In the genomic region with DNA sequence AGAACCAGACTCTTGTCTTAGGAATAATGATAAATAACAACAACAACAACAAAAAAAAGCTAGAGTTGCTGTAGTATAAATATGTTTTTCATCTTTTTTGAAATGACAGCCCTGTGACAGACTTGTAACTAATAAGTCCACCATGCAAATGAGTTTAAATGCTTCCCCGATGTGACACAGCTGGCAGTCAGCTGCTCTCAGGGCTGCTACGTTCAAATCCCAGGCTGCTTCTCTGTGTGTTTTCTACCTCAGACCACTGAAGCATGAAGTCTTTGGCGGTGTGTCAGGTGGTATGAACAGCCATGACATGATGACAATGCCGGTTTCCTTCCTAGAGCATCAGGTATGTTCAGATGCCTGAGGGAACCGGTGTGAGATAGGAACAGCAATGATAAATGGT, we compare ENCODE assay signal across 18 mouse cellular contexts.
DNase-seq lines count a peak whose midpoint lies in the region; ATAC-seq and TF ChIP-seq lines count a peak whose summit lies in the region.
"Had no signal": no experiment of that assay in that cellular context is flagged by ENCODE, and none has a peak within 500 bp of the region (broad histone marks: within the 10 kb centered on the region; RNA-seq: fewer than 3 reads in every experiment).

No protein-coding gene starts in this region.

- H3K27ac ChIP-seq in embryonic facial prominence, embryonic 11.5 days (replicated peaks; ENCODE audit: low read depth, low read length) = no peak overlapping the region
- no peak overlapping the region; the same call in 1 of the 2 replicates for H3K27ac ChIP-seq in embryonic facial prominence, embryonic 10.5 days (replicated peaks)
- no peak overlapping the region for H3K27ac ChIP-seq in midbrain, postnatal 0 days (ENCODE audit: low read depth, low read length)
- no peak overlapping the region for H3K27ac ChIP-seq in midbrain, embryonic 13.5 days
- peak overlapping the region; percentile 80; the same call in 1 of the 2 replicates for H3K27ac ChIP-seq in embryonic facial prominence, embryonic 12.5 days
- no peak overlapping the region for H3K27ac ChIP-seq in forebrain, postnatal 0 days (ENCODE audit: low read depth, low read length)
- H3K27ac ChIP-seq: gastrocnemius, adult 2 months; heart, embryonic 15.5 days; liver, embryonic 14.5 days; neural tube, embryonic 12.5 days had no signal

- H3K4me3 ChIP-seq in embryonic facial prominence, embryonic 11.5 days (ENCODE audit: low read depth, low read length) = no peak overlapping the region
- H3K4me3 ChIP-seq in embryonic facial prominence, embryonic 10.5 days = no peak overlapping the region
- H3K4me3 ChIP-seq in midbrain, postnatal 0 days (ENCODE audit: low read depth, low read length) = no peak overlapping the region
- no peak overlapping the region for H3K4me3 ChIP-seq in midbrain, embryonic 13.5 days (replicated peaks)
- H3K4me3 ChIP-seq in embryonic facial prominence, embryonic 12.5 days = no peak overlapping the region
- no peak overlapping the region for H3K4me3 ChIP-seq in forebrain, postnatal 0 days (ENCODE audit: low read depth, low read length)
- H3K4me3 ChIP-seq: forebrain, embryonic 13.5 days; heart, embryonic 15.5 days; neural tube, embryonic 12.5 days had no signal

- WGBS in embryonic facial prominence, embryonic 11.5 days = 64% methylated on average over 5 of the region's 5 CpGs
- 71% methylated on average over 5 of the region's 5 CpGs for WGBS in embryonic facial prominence, embryonic 10.5 days
- 52% methylated on average over 5 of the region's 5 CpGs for WGBS in midbrain, postnatal 0 days
- WGBS in midbrain, embryonic 13.5 days = 63% methylated on average over 5 of the region's 5 CpGs
- 52% methylated on average over 5 of the region's 5 CpGs for WGBS in embryonic facial prominence, embryonic 12.5 days
- 64% methylated on average over 5 of the region's 5 CpGs for WGBS in forebrain, postnatal 0 days

- H3K9me3 ChIP-seq in embryonic facial prominence, embryonic 11.5 days (replicated peaks; ENCODE audit: control insufficient read depth, low read length) = no peaks in the 10 kb centered on the region
- peaks cover 3% of the 10 kb centered on the region; the same call in 1 of the 2 replicates for H3K9me3 ChIP-seq in embryonic facial prominence, embryonic 10.5 days
- H3K9me3 ChIP-seq in midbrain, postnatal 0 days (ENCODE audit: low read length) = no peaks in the 10 kb centered on the region
- no peaks in the 10 kb centered on the region for H3K9me3 ChIP-seq in midbrain, embryonic 13.5 days
- H3K9me3 ChIP-seq in embryonic facial prominence, embryonic 12.5 days = no peaks in the 10 kb centered on the region
- no peaks in the 10 kb centered on the region for H3K9me3 ChIP-seq in forebrain, postnatal 0 days (ENCODE audit: low read length)
- H3K9me3 ChIP-seq: heart, embryonic 15.5 days; limb, embryonic 12.5 days; neural tube, embryonic 12.5 days had no signal

- no peak for ATAC-seq in embryonic facial prominence, embryonic 11.5 days (replicated peaks; ENCODE audit: insufficient number of reproducible peaks, low FRiP score, low TSS enrichment, low read depth)
- no peak for ATAC-seq in midbrain, postnatal 0 days (ENCODE audit: low FRiP score)
- ATAC-seq in midbrain, embryonic 13.5 days = no peak
- no peak for ATAC-seq in embryonic facial prominence, embryonic 12.5 days (ENCODE audit: insufficient number of reproducible peaks, insufficient read depth, low FRiP score, low TSS enrichment)
- 0 out of 2 replicates have a peak, but pooled peaks have one; percentile 16 for ATAC-seq in monocyte, adult 5-6 weeks (replicated peaks; ENCODE audit: insufficient number of reproducible peaks, low FRiP score, low TSS enrichment, poor library complexity, severe bottlenecking)
- ATAC-seq in forebrain, postnatal 0 days = no peak
- ATAC-seq: lung, postnatal 0 days had no signal

- no peaks in the 10 kb centered on the region for H3K36me3 ChIP-seq in embryonic facial prominence, embryonic 11.5 days (replicated peaks; ENCODE audit: control insufficient read depth, insufficient read depth, low read depth, low read length)
- no peaks in the 10 kb centered on the region for H3K36me3 ChIP-seq in embryonic facial prominence, embryonic 10.5 days (replicated peaks)
- H3K36me3 ChIP-seq in midbrain, postnatal 0 days (ENCODE audit: insufficient read depth, low read length) = no peaks in the 10 kb centered on the region
- H3K36me3 ChIP-seq in midbrain, embryonic 13.5 days = no peaks in the 10 kb centered on the region
- no peaks in the 10 kb centered on the region for H3K36me3 ChIP-seq in embryonic facial prominence, embryonic 12.5 days
- no peaks in the 10 kb centered on the region for H3K36me3 ChIP-seq in forebrain, postnatal 0 days (ENCODE audit: insufficient read depth)
- H3K36me3 ChIP-seq: heart, embryonic 15.5 days; limb, embryonic 12.5 days; neural tube, embryonic 12.5 days had no signal

- peak; percentile 36 for DNase-seq in embryonic facial prominence, embryonic 11.5 days (ENCODE audit: low spot score)
- DNase-seq in embryonic facial prominence, embryonic 10.5 days (ENCODE audit: low spot score) = no peak
- DNase-seq in midbrain, postnatal 0 days (ENCODE audit: low spot score) = peak; percentile 11
- no peak for DNase-seq in forebrain, postnatal 0 days
- no peak for DNase-seq in MN1 (ENCODE audit: low spot score)
- DNase-seq: cerebellum, postnatal 25 days; gastrocnemius, adult 2 months; heart, adult 18-20 months; kidney, adult 9 months had no signal

- H3K9ac ChIP-seq in embryonic facial prominence, embryonic 11.5 days (replicated peaks; ENCODE audit: low read length) = no peak overlapping the region
- H3K9ac ChIP-seq in midbrain, postnatal 0 days (replicated peaks; ENCODE audit: low read length, poor library complexity, severe bottlenecking) = no peak overlapping the region
- H3K9ac ChIP-seq in midbrain, embryonic 13.5 days (replicated peaks) = no peak overlapping the region
- H3K9ac ChIP-seq in embryonic facial prominence, embryonic 12.5 days = no peak overlapping the region
- no peak overlapping the region for H3K9ac ChIP-seq in forebrain, postnatal 0 days
- H3K9ac ChIP-seq: forebrain, embryonic 13.5 days; heart, embryonic 15.5 days; limb, embryonic 12.5 days; liver, embryonic 14.5 days; neural tube, embryonic 12.5 days had no signal

- no peaks in the 10 kb centered on the region for H3K4me1 ChIP-seq in embryonic facial prominence, embryonic 11.5 days (ENCODE audit: control insufficient read depth, insufficient read depth, low read length)
- peaks cover 22% of the 10 kb centered on the region for H3K4me1 ChIP-seq in embryonic facial prominence, embryonic 10.5 days
- no peaks in the 10 kb centered on the region for H3K4me1 ChIP-seq in midbrain, postnatal 0 days (ENCODE audit: insufficient read depth, low read length)
- no peaks in the 10 kb centered on the region for H3K4me1 ChIP-seq in midbrain, embryonic 13.5 days (replicated peaks)
- peaks cover 14% of the 10 kb centered on the region for H3K4me1 ChIP-seq in embryonic facial prominence, embryonic 12.5 days
- no peaks in the 10 kb centered on the region for H3K4me1 ChIP-seq in forebrain, postnatal 0 days (ENCODE audit: insufficient read depth)
- H3K4me1 ChIP-seq: forebrain, embryonic 13.5 days; heart, embryonic 15.5 days; neural tube, embryonic 12.5 days had no signal

- no peak for TF ChIP-seq CTCF in midbrain, postnatal 0 days (IDR thresholded peaks at IDR 0.05)
- no peak for TF ChIP-seq CTCF in forebrain, postnatal 0 days (IDR thresholded peaks at IDR 0.05; ENCODE audit: low read depth)

- no peak overlapping the region for H3K4me2 ChIP-seq in embryonic facial prominence, embryonic 11.5 days (ENCODE audit: low read depth, low read length)
- no peak overlapping the region for H3K4me2 ChIP-seq in midbrain, postnatal 0 days (ENCODE audit: low read depth, low read length, poor library complexity, severe bottlenecking)
- H3K4me2 ChIP-seq in midbrain, embryonic 13.5 days (replicated peaks) = no peak overlapping the region
- no peak overlapping the region for H3K4me2 ChIP-seq in embryonic facial prominence, embryonic 12.5 days (replicated peaks)
- no peak overlapping the region for H3K4me2 ChIP-seq in forebrain, postnatal 0 days (ENCODE audit: low read depth)
- H3K4me2 ChIP-seq: forebrain, embryonic 13.5 days; heart, embryonic 15.5 days; neural tube, embryonic 12.5 days had no signal

- no peaks in the 10 kb centered on the region for H3K27me3 ChIP-seq in embryonic facial prominence, embryonic 11.5 days (ENCODE audit: control insufficient read depth, insufficient read depth, low read length)
- H3K27me3 ChIP-seq in embryonic facial prominence, embryonic 10.5 days (replicated peaks; ENCODE audit: low read depth, poor library complexity, severe bottlenecking) = no peaks in the 10 kb centered on the region
- H3K27me3 ChIP-seq in midbrain, postnatal 0 days (ENCODE audit: insufficient read depth, low read length) = no peaks in the 10 kb centered on the region
- H3K27me3 ChIP-seq in midbrain, embryonic 13.5 days = no peaks in the 10 kb centered on the region
- no peaks in the 10 kb centered on the region for H3K27me3 ChIP-seq in embryonic facial prominence, embryonic 12.5 days
- no peaks in the 10 kb centered on the region for H3K27me3 ChIP-seq in forebrain, postnatal 0 days (ENCODE audit: insufficient read depth, low read length)
- H3K27me3 ChIP-seq: forebrain, embryonic 13.5 days; heart, embryonic 15.5 days; limb, embryonic 12.5 days; neural tube, embryonic 12.5 days had no signal

Comparison
In these comparisons a context has a peak if more than half of its experiments do, and no peak if none do; other contexts are left out.
1. DNase-seq: peak in embryonic facial prominence, embryonic 11.5 days (single experiment) and midbrain, postnatal 0 days (single experiment); none in embryonic facial prominence, embryonic 10.5 days (single experiment), forebrain, postnatal 0 days (single experiment) and MN1 (single experiment).